Mouse (Mus musculus): Measurements from ENCODE around the gene Defb22.

The Defb22 gene

DNA sequence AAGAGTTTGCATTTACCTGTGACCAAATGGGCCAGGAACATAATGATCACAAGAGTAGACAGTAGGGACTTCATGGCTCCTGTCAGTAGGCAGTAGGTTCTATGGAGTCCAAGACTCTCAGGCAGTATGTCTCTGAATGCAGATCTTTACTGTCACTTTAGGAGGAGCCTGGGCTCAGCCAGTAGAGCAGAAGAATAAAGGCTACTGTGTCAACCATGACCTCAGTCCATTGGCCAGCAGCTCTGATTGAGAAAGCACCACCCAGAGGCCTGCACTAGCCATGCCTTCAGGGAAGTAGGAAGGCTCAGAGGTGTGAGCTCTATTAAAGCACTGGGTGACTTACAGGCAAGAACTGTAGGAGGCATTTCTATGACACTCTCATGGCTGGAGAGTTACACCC, at the start of gene Defb22:
Defb22 (minus strand) TSS at position 101 of the 400 bp plus-strand sequence.
- DNase-seq: no peak

DNA sequence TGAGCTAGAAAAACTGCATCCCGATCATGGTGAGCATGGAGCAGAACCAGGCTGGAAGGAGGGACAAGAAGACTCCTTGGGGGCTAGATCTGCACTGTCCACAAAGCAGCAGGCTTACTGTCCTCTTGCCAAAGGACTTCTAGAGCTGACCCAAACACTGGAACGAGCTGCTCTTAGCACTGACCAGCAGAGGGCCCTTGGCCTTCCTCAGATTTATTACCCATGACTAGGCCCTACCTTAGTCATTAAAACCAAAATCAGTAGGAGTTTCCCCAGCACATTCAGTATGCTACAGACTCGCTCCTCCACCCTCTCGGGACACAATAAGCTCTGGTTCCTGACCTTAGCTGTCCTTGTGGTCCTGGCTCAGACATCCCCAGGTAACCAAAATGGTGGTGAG, 28.0 kb upstream of the Defb22 start, which contains the start of gene Defb28:
Defb28 (plus strand) TSS at position 275 of the 400 bp plus-strand sequence.
- peak in 1 of 2 experiments; percentile 33 for DNase-seq

GRCm38 (mm10) chr2:152516084-152516483, 26.1 kb upstream of the Defb22 start:
- no peak for DNase-seq

DNA sequence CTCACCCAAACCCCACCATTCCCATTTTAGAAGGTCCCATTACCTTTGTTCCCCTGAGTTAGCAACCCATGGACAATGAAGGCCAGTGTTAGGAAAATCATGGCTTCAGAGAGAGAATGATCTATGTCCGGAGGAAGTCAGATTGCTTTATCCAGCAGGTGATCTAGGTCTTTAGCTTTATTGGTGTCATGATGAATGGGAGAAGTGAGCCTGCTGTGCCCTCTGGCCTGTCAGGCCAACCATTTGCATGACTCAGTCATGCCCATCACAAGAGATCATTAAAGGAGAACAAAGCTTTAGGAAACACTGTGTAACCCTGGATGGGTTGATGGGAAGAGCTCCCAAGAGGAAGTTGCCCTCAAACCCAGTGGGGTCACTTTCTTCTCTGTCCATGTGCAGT, 21.7 kb upstream of the Defb22 start, which contains the start of gene Defb26:
Defb26 (minus strand) TSS at position 101 of the 400 bp plus-strand sequence.
- DNase-seq: no peak

DNA sequence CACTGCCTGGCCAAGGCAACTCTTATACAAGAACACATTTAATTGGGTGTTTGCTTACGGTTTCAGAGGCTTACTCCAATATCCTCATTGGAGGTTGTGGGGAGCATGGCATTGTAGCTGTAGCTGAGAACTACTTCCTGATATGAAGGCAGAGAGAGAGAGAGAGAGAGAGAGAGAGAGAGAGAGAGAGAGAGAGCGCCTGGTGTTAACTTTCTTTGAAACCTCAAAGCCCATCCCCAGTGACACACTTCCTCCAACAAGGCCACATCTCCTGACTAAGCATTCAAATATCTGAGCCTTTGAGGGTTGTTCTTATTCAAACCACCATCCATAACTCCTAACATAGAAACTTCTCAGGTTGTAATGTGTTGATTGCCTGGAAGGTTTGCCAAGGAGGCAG, 14.0 kb upstream of the Defb22 start:
- no peak for DNase-seq

- no peak for DNase-seq
These were observed 10.9 kb upstream of the Defb22 start for GRCm38 (mm10) chr2:152500863-152501229.

DNA sequence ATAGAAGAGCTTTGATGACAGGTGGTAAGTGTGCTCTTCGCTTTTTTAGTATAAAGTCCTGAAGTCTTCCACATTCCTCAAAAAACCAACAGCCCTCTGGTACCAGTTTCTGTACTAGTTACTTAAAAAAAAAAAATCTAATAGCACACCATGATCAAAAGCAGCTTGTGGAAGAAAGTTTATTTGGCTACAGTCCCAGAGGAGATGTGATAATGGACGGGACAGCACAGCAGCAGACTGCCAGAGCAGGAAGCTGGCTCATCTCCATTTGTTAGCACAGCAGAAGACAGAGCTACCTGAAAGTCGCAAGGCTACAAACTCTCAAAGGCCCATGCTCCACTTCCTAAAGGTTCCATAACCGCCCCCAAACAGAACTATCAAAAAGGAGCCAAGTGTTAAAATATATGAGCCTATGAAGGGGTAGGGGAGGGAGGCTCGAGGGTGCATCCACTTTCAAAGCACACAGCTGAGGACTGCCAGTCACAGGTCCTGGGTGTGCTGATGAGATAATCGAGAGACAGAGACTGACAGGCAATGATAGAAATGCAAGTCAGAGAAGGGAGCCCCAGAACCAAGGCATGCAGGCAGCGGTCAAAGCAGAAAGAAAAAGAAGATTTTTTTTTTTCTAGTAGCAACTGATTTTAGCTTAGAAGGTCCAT, 10.4 kb upstream of the Defb22 start:
- DNase-seq: no peak

DNA sequence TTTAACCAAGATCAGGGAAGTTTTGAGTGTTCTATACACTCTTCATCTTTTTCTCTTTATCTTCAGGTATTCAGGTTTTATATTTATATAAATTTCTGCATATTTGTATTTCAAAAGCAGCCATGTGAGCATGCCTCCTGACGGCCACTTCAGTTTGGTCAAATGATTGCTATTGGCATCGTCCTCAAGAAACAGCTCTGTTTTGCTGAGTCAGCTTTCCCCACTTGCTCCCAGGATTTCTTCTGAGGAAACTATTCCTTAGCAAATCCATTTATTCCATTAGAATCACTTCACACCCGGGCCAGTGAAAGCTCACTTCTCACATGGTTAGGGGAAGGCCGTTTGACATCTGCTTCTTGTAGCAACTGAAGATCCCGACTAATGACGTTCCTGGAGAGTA, 8.1 kb upstream of the Defb22 start:
- no peak for DNase-seq

DNA sequence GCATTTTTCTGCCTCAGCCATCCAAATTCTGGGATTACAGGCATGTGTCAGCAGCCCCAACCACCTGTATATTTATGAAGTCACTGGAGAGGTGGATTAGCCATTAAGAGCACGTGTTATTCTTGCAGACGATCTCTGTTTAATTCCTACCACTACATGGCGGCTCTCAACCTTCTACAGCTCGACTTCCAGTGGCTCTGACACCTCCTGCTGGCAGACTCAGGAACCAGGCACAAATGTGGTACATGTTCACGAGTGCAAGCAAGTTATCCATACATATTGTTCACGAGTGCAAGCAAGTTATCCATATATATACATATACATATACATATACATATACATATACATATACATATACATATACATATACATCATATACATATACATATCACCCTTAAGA, 3.2 kb upstream of the Defb22 start:
- no peak for DNase-seq

DNA sequence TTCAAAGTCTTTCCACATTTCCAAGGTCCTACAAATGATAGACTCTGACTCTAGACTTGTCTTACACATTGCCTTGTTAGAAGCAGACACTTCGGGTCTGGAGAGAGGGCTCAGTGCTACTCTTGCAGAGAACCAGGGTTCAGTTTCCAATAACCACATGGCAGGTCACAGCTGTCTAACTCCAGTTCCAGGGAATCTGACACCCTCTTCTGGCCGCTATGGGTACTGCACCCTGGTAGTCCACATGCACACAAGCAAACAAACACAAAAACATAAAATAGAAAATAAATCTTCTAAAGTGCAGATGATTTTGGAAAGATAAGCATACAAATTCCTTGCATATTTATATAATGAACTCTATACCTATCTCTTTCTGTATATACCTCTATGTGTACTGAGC, 2.9 kb downstream of the Defb22 start:
- DNase-seq: peak in 1 of 2 experiments; percentile 17

DNA sequence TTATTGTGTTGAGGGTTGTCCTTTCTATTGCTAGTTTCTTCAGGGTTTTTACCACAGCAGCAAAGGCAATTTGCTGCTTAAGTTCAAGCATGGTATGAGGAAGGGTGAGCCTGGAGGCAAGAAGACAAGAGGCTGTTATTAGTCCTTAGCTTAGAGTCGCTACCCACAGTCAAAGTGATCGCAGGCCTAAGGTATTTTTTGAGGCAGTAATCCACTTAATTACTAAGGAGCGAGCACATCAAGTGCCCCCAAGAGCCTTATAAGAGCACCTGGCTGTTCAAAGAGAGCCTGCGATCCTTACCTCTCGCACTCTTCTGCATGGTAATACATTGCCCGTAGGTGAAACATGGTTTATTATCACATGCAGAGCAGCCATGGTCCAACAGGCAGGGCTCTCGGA, 8.2 kb downstream of the Defb22 start:
- no peak for DNase-seq

GRCm38 (mm10) chr2:152480881-152481280, 9.1 kb downstream of the Defb22 start:
- no peak for DNase-seq

DNA sequence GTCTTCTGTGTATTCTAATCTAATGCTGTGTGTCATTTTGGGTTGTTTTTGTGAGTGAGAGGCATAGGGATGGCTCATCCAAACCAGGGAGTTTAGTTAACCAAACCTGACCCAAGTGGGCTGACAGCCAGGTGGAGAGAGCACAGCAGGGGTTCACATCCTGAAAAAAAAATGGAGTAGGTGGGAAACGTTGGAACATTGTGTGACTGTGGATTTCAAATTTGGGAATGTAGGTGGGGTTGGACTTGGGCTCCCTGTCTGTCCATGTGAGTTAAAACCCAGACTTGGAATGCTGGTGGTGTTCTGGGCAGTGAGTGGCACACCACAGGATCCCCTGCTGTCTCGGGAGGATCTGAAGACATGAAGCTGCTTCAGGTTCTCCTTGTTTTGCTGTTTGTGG, 13.2 kb downstream of the Defb22 start, which contains the start of gene Defb20:
Defb20 (plus strand) TSS at position 301 of the 400 bp plus-strand sequence.
- DNase-seq: no peak

- DNase-seq: peak in 1 of 2 experiments; percentile 26
These were observed 17.5 kb downstream of the Defb22 start for GRCm38 (mm10) chr2:152472434-152472833.

DNA sequence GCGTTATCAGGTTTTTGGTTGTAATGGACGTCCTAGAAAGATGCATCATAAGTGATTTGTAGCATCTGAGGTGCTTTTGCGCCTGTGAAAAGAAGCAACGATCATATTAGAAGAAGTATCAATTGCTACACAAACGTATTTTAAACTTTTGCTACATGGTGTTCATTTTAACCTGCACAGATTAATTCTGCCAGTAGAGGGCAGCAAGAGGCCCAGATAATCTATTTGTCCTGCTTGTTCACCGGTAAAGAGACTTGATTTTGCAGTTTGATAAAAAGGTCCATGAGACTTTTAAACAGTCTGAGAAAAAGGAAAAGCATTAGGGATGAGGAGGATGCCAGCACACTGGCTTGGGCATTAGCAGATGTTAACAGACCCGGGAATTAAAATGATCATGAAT, 19.0 kb downstream of the Defb22 start:
- peak; percentile 58 to 74 for DNase-seq

DNA sequence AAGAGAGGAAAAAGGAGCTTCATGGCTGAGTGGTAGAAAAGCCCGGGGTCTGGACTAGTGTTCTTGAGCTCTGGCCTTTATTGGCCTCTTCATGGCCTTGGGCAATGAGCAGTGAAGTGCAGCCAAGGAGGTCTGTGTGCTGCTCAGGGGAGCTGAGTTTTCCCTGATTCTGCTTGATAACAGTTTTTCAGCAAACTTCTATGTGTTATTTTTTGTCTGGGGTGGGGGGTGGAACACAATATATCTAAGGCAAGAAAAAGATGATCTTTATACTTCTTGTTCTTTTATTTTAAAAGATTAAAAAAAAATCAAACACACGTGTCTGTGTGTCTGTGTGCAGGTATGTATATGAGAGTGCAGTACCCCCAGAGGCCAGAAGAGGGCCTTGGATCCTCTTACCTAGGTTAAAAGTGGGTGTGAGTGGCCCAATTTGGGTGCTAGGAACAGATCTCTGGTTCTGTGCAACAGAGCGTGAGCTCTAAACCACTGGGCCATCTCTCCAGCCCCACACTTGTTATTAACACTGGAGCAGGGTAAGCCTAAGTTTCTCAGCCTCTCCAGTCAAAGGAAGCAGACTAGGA, 25.3 kb downstream of the Defb22 start, which contains the start of gene Defb23:
Defb23 (minus strand) TSS at position 51 of the 581 bp plus-strand sequence.
- no peak for DNase-seq

- DNase-seq: no peak
These were observed 30.7 kb downstream of the Defb22 start for GRCm38 (mm10) chr2:152459241-152459640.

- no peak for DNase-seq
These were observed 37.7 kb downstream of the Defb22 start for GRCm38 (mm10) chr2:152452101-152452781.

DNA sequence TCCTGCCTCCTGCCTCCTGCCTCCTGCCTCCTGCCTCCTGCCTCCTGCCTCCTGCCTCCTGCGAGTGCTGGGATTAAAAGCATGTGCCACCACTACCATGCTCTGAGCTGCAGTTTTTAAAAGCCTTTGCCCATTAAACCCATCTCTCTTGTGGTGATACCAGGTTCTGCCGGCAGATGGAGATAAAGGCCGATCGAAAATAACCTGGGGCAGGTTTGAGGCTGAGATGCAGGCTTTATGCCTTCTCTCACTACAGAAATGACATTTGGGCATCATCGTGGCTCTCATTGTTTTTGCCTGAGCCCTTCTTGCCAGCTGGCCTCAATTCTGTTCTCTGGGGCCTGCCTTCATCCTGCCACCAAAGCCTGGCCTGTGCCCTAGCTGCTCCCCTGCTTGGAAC, 39.7 kb downstream of the Defb22 start:
- peak; percentile 51 to 84 for DNase-seq

DNA sequence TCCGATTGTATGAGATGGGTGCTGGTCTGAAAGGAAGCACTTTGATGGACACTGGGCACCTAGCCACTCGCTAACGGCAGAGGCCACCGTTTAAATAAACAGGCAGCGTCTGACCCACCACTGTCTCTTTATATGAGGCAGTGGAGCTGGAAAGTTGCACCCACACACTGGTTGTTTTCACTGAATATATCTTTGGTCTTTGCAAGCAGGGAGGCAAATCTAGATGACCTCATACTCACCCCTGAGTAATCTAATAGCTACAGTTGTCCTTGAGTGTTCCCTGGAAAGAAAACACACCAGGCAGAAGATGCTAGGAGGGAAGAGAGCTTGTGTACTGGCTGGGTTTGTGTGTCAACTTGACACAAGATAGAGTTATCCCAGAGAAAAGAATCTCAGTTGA, 42.5 kb downstream of the Defb22 start:
- no peak for DNase-seq

DNA sequence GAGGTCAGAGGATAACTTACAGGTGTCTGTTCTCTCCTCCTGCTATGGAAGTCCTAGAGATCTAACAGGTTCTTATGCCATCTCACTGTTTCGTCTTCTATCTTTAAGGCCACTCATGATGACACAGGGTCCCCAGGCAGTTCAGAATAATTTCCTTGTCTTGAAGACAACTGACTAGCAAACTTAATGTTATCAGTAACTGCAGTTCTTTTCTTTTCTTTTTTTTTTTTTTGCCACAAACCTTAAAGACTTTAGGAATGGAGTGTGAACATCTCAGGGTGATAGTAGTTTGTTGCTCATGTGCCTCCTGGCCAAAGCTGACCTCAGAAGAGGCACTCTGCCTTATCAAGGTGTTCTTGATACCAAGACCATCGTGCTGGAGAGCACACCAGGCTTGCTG, 43.3 kb downstream of the Defb22 start:
- DNase-seq: no peak

GRCm38 (mm10) chr2:152443281-152443680, 46.7 kb downstream of the Defb22 start:
- DNase-seq: peak in 1 of 2 experiments; percentile 20

GRCm38 (mm10) chr2:152442322-152442721, 47.6 kb downstream of the Defb22 start:
- DNase-seq: no peak

- DNase-seq: no peak
These were observed 50.1 kb downstream of the Defb22 start for GRCm38 (mm10) chr2:152439833-152440232.

Measured in kidney, postnatal 36 days (tissue).